Mouse (Mus musculus) layer of hippocampus, adult 11-12 months (tissue): ENCODE data around the gene H2afj.

ENCODE experiments used
- DNase-seq: peaks from one replicate; pipeline ENCODE4 v3.0.0; 2022; ENCODE audit warnings: low spot score

The H2afj gene

DNA sequence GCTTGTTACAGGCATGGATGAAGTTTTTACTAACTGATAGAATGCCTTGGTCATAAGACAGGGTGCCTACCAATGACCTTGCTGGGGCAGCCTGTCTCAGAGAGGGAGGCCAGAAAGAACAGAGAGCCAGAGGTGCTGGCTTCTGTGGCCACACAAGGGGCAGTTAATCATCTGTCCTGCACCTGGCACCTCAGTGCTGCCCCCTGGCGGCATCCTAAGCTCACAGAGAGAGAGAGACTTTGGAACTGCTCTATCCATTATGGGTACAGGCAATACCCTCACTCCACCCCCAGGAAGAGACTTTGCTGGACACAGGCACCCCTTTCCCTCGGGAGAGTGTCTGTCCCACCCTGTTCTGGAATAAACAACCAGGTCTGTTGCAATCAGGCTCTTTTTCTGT is 39.7 kb downstream of the H2afj start:
- peak; percentile 71 for DNase-seq

DNA sequence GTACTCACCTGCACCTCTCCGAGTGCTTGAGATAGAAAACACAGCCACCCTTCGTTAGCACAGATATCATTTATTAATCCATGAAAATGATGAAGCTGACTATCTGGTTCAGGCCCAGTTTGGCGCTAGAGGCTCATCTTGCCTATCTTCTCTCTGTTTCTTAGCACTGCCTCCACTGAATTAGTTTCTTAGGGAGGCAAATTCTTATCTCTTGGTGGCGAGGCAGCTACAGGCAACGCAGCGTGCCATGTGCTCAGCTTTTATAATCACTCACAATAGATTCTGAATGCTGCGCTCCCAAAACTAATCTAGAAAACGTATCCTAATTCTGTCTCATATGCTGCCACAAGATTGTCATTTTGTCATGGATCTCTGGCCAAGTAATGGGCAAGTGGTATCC is 40.4 kb downstream of the H2afj start:
- DNase-seq, result no peak

DNA sequence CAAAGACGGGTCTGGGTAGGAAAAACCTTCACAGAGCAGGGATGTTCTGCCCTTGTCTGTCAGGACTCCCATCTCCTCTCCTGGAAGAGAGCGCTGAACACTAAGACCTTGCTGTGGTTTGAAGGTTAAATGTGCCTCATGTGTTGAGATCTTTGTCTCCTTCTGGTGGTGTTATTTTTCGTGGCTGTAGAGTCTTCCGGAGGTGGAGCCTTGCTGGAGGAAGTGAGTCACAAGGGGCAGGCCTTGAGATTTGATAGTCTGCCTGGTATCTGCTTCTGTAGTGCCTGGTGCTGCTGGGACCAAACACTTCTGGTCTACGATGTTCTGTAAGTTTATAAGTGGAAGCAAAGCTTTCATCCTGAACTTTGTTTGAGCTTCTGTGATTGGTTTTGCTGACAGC is 40.9 kb downstream of the H2afj start:
- no peak for DNase-seq

DNA sequence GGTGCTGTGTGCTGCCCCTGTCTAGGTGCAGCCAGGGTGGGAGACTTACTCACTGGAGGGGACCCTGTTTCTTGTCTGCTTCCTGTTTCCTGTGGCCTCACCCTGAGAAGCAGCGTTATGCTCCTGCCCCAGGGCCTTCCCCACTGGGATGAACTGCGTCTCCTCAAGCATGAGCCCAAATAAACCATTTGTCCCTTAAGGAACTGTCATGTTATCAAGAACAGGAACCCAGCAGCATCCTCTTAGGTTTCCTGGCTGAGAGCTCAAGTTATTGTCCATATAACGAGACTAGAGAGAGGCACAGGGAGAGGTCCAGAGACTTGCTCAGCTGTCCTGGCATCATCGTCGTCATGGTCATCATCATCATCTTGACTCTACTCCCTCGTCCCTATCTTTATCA is 42.2 kb downstream of the H2afj start:
- no peak for DNase-seq

DNA sequence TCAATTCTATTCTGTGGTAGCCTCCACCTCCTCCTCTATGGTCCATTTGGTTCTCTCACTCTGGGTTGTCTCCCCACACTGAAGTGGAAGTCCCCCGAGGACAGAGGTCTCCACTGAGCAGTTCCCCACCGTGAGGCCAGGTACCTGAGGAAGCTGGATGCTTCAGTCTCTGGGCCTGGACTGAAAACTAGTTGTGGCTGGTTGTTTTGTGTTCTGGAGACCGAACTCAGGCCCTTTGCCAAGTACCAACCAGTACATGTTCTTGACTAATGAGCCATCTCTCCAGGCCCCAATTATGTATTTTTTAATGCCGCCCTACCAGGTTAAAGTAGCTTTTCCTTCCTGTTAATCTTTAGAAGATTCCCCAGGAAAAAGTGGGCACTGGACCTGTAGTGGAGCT is 44.3 kb downstream of the H2afj start:
- no peak for DNase-seq

DNA sequence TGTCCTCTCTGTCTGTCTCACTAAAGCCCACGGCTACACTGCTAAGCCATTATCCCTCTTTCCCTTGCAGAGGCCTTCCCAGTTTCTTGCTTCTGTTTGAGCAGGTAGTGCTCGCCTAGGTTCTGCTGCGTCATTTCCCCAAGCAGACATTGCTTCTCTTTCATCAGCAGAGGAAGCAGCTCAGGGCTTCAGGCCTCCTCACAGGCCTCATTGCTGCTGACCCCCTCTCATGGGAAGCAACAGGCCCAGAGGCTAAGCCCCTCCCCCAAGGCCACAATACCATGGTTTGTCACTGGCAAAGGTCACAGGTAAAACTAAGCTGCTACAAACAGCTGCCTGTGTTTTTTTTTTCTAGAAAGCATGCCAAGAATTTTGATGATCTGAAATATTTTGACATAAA is 44.7 kb downstream of the H2afj start:
- no peak for DNase-seq

DNA sequence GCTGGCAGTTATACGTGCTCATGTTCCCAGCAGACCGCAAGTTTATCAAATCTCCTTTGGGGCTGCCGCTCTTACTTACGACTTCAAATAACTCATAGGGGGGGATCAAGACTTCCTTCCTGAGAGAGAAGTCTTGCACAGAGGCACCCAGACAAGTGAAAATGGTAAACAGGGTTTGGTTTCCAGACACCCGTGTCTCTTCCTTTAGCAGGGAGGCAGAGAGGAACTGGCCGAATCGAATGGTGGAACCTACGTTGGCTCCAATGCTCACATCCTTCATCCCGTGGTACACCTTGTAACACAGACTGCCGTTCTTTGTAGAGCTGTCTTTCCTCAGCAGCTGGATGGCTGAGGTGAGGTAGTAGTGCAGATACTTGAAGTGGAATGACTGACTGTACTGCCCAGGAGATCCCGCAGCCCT is 46.3 kb downstream of the H2afj start:
- no peak for DNase-seq

DNA sequence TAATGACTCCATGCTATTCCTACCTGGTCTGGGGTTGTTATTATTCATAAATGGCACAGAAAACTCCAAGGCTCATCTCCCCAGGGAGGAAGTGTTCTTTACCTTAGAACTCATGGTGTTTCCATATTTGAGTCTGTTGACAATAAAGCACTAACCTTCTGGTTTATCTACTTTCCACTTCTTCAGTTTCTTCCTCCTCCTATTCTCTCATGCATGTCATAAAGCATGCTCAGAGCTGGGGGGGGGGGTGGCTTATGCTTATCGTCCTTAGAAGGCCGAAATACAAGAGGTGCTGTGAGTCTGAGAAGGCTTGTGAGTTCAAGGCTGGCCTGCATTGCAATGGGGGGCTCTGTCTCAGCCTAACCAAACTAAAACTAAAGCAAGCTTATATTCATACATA is 47.1 kb downstream of the H2afj start:
- no peak for DNase-seq

DNA sequence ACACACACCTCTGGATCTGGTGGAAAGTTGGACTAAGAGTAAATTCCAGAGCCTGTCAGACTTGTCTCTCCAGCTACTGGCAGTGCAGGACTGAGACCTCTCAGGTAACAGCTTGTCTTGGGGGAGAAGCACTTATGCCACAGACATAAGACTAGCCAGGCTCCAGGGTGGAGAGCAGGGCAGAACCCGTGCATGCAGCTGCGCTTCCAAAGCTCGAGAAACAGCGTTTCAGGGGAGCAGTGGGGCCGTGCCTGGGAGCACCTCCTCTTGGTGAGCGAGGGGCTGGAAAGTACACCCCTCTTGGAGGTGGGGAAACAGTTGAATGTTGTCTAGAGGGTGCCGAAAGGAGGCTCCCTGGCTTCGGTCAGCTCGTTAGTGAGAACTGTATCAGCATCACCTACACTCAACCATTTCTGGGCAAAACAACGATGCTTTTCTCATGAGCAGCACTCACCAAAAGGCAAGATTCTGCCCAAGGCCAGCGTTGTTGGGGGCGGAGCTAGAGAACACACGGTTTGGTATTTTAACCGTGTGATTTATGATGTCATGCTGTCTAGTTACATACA is 48.1 kb downstream of the H2afj start:
- DNase-seq, result no peak

DNA sequence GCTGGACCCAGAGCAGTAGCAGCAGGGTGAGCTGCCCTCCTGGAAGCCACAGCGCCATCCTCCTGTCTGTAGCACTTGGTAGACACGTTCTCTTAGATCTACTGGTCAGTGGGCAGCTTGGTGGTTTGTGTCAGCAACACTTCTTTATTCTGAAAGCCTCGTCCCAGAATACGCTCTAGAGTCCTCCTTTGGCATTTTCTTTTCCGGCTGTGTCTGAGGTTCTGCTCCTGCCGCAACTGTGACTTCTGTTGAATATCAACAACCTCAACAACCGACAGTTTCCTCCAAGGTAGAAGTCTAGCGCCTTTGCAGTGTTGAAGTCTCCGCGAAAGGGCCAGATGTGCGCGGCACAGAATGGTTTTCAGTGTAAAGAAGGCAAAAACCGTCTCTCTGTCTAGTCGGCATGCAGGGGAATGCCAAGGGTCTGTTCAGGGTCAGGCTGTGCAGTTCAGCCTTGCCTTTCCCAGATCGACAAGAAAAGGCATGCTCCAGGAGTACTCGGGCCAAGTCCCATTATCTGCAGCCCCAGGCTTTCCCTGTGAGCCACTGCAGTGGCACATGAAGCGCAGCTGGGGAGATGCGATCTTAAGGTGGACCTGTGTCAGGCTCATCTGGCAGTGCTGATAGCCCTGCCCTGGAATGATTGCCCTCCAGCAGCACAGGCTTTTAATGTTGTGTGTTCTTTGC is 49.3 kb downstream of the H2afj start, which contains the start of gene Art4:
Art4 (minus strand) TSS at position 548 of the 687 bp plus-strand sequence.
- DNase-seq, result no peak

DNA sequence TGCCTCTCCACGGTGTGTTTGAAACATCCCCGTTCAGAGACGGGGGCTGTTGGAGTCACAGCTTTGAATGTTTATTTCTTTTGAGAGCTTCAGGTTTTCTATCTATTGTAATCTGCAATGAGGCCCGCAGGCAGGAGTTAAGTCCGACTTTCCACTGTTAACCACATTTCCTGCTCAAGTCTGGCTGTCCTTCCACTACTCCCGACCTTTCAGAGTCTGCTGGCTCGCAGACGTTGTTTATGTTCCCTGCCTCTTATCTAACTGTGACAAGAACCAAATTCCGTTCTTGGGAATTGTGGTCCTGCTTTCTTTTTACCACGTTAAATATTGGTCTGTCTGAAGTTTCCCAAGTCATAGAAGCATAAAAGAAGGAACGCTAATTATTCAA is 49.8 kb downstream of the H2afj start:
- no peak for DNase-seq

DNA sequence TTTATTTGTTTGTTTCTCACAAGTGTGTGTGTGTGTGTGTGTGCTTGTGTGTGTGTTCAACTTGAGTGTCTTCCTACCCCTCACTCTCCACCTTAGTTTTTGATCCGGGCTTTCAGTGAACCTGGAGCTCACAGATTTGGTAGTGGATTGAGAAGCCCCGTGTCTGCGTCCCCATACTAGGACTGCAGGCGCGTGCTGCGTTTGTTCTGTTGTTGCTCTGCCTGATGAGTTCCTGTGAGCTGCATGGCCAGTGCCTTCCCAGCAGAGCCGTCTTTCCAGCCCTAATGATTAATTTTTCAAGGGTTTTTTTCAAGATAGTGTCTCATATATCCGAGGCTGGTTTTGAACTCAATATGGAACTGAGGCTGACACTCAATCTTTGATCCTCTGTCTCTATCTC is 50.4 kb downstream of the H2afj start:
- no peak for DNase-seq
